Mouse (Mus musculus): ENCODE measurements around the gene Ppp1r3d. TPM values are rescaled to one million over a fixed set of nuclear protein-coding genes. Genes with fewer than 3 reads are reported as not detected.

Gene Ppp1r3d
- total RNA-seq, 2 experiments from 2014 or later: 3.6 to 10.9 TPM

GRCm38 (mm10) chr2:178416427-178416826 lies 2.2 kb upstream of the Ppp1r3d start:
- DNase-seq (ENCODE audit: low spot score in 2 of 2): no peak

- no peak for DNase-seq (ENCODE audit: low spot score in 2 of 2)
Measured at GRCm38 (mm10) chr2:178415150-178415448, 827 bp upstream of the Ppp1r3d start.

- DNase-seq (ENCODE audit: low spot score in 2 of 2): peak in 1 of 2 experiments; percentile 13
Measured at GRCm38 (mm10) chr2:178413481-178414260, 601 bp downstream of the Ppp1r3d start.

GRCm38 (mm10) chr2:178413081-178413480 lies 1.2 kb downstream of the Ppp1r3d start:
- no peak for DNase-seq (ENCODE audit: low spot score in 2 of 2)

- DNase-seq (ENCODE audit: low spot score in 2 of 2): no peak
Measured at GRCm38 (mm10) chr2:178412598-178412997, 1.7 kb downstream of the Ppp1r3d start.

GRCm38 (mm10) chr2:178410286-178410685 lies 4.0 kb downstream of the Ppp1r3d start:
- DNase-seq (ENCODE audit: low spot score in 2 of 2): no peak

GRCm38 (mm10) chr2:178409024-178409423 lies 5.2 kb downstream of the Ppp1r3d start:
- no peak for DNase-seq (ENCODE audit: low spot score in 2 of 2)

- DNase-seq (ENCODE audit: low spot score in 2 of 2): no peak
Measured at GRCm38 (mm10) chr2:178407053-178407815, 7.0 kb downstream of the Ppp1r3d start, which contains the start of gene Sycp2. Gene Sycp2 (minus strand): TSS chr2:178407685.

Other genes with a start within 250 kb of the Ppp1r3d start
- under 1 TPM; 0.33 to 0.45 TPM for gene Sycp2, start 6.8 kb downstream of the Ppp1r3d start, total RNA-seq (2021)
- gene Fam217b, start 52 bp upstream of the Ppp1r3d start, total RNA-seq (2021): 1 to 10 TPM; 3.3 to 6.0 TPM
- gene Cdh26, start 16.1 kb upstream of the Ppp1r3d start, total RNA-seq (2021): under 1 TPM in 1 of 2 experiments, not detected in 1; 0.96 TPM